Mouse (Mus musculus) intestine, postnatal 0 days (tissue): Measurements from ENCODE around the gene Olfr1373. TPM values are rescaled to one million over a fixed set of nuclear protein-coding genes. Genes with fewer than 3 reads are reported as not detected.
A peak's percentile ranks its signal among the peaks of the same experiment; 100 is the strongest.
"Not testable (repeated sequence)": the region's sequence is repeated elsewhere in the genome, so short reads cannot be mapped to it uniquely, and the experiment has no call there.

Experiments
- ATAC-seq: fragments of 200-750 bp; cut with Nextera tagmentation; 2 replicates; pipeline ENCODE4 v1.8.0; 2017; ENCODE audit warnings: mild to moderate bottlenecking, moderate TSS enrichment, moderate library complexity
- H3K27ac ChIP-seq: fragments of 300-500 bp; sonication (generic); 2 replicates; pipeline ENCODE4 v1.5.1; 2014; ENCODE audit warnings: mild to moderate bottlenecking, low read depth, low read length, moderate library complexity
- H3K27me3 ChIP-seq: fragments of 300-500 bp; sonication (generic); replicated peaks from 2 replicates; pipeline ENCODE4 v1.6.1; 2014; ENCODE audit warnings: low read length, mixed read lengths; ENCODE audit not compliant: control insufficient read depth, insufficient read depth
- H3K36me3 ChIP-seq: fragments of 300-500 bp; sonication (generic); 2 replicates; pipeline ENCODE4 v1.6.1; 2014; ENCODE audit warnings: mild to moderate bottlenecking, moderate library complexity; ENCODE audit not compliant: control insufficient read depth, insufficient read depth
- H3K4me1 ChIP-seq: fragments of 300-500 bp; sonication (generic); replicated peaks from 2 replicates; pipeline ENCODE4 v1.6.1; 2014; ENCODE audit warnings: antibody characterized with exemption, low read length, mixed read lengths; ENCODE audit not compliant: control insufficient read depth, insufficient read depth
- H3K4me2 ChIP-seq: fragments of 300-500 bp; sonication (generic); replicated peaks from 2 replicates; pipeline ENCODE4 v1.6.1; 2014; ENCODE audit warnings: low read depth, mild to moderate bottlenecking, moderate library complexity
- H3K4me3 ChIP-seq: fragments of 300-500 bp; sonication (generic); 2 replicates; pipeline ENCODE4 v1.5.1; 2014; ENCODE audit warnings: low read depth, low read length
- H3K9ac ChIP-seq: fragments of 300-500 bp; sonication (generic); 2 replicates; pipeline ENCODE4 v1.6.1; 2014; ENCODE audit warnings: mild to moderate bottlenecking, low read depth, low read length
- H3K9me3 ChIP-seq: fragments of 300-500 bp; sonication (generic); 2 replicates; pipeline ENCODE4 v1.6.1; 2016; ENCODE audit warnings: mixed run types; ENCODE audit not compliant: control insufficient read depth
- CTCF ChIP-seq: sonication (generic); IDR thresholded peaks from 2 replicates; pipeline ENCODE4 v1.5.1; 2016; ENCODE audit warnings: low read depth, mild to moderate bottlenecking, control low read depth, antibody characterized with exemption, moderate library complexity
- WGBS: fragments of 180-500 bp; shearing (Covaris S2); extraction: QIAGEN DNeasy Blood & Tissue Kit; methylation state at CpG from one replicate; pipeline ENCODE4 v1.1.7; 2014; 5-methylcytosine and 5-hydroxymethylcytosine counted together
- polyA plus RNA-seq: library from polyadenylated mRNA; unstranded; fragments of >200 nt; fragmentation: Nextera tagmentation; extraction: Ambion mirVana; gene quantifications from 2 replicates; pipeline ENCODE4 v1.2.1, GENCODE M21; 2015

Gene Olfr1373
- polyA plus RNA-seq, 1 experiment from 2014 or later: not detected

- not testable (repeated sequence) for H3K4me1 ChIP-seq, H3K9me3 ChIP-seq, ATAC-seq, H3K27ac ChIP-seq, H3K27me3 ChIP-seq, H3K36me3 ChIP-seq, H3K4me3 ChIP-seq, H3K9ac ChIP-seq
- 36% methylated on average over 4 of the region's 4 CpGs for WGBS
- peak; percentile 85 for TF ChIP-seq CTCF
- H3K4me2 ChIP-seq: 0 out of 2 replicates have a peak overlapping the region, but pooled peaks have one; percentile 27
These were observed 1.7 kb downstream of the Olfr1373 start for GRCm38 (mm10) chr11:52143675-52144074.

GRCm38 (mm10) chr11:52130451-52131068, 14.8 kb downstream of the Olfr1373 start:
- Histone ChIP-seq H3K9me3 (0 out of 2 replicates have a peak, but pooled peaks cover 2% of the 10 kb centered on the region), H3K4me2 (no peak overlapping the region), H3K27me3 (no peaks in the 10 kb centered on the region), H3K36me3 (0 out of 2 replicates have a peak, but pooled peaks cover under 1% of the 10 kb centered on the region), H3K27ac (no peak overlapping the region), H3K4me1 (no peaks in the 10 kb centered on the region), H3K4me3 (no peak overlapping the region), H3K9ac (no peak overlapping the region)
- peak; percentile 57 for TF ChIP-seq CTCF
- WGBS: 78% methylated on average over 7 of the region's 7 CpGs
- no peak for ATAC-seq

- no peak overlapping the region for H3K4me2 ChIP-seq
- peaks cover 3% of the 10 kb centered on the region; the same call in 1 of the 2 replicates for H3K36me3 ChIP-seq
- no peaks in the 10 kb centered on the region for H3K4me1 ChIP-seq
- no peak for TF ChIP-seq CTCF
- H3K27me3 ChIP-seq: no peaks in the 10 kb centered on the region
- H3K9me3 ChIP-seq: 0 out of 2 replicates have a peak, but pooled peaks cover 2% of the 10 kb centered on the region
- H3K4me3 ChIP-seq: no peak overlapping the region
- no peak overlapping the region for H3K27ac ChIP-seq
- 76% methylated on average over 10 of the region's 10 CpGs for WGBS
- no peak for ATAC-seq
- no peak overlapping the region for H3K9ac ChIP-seq
These were observed 15.5 kb downstream of the Olfr1373 start for GRCm38 (mm10) chr11:52129621-52130450.

GRCm38 (mm10) chr11:52129171-52129570, 16.2 kb downstream of the Olfr1373 start:
- no peaks in the 10 kb centered on the region for H3K4me1 ChIP-seq
- peaks cover 9% of the 10 kb centered on the region for H3K36me3 ChIP-seq
- H3K27ac ChIP-seq: no peak overlapping the region
- ATAC-seq: 0 out of 2 replicates have a peak, but pooled peaks have one; percentile 11
- H3K27me3 ChIP-seq: no peaks in the 10 kb centered on the region
- H3K4me3 ChIP-seq: no peak overlapping the region
- H3K9me3 ChIP-seq: 0 out of 2 replicates have a peak, but pooled peaks cover under 1% of the 10 kb centered on the region
- H3K9ac ChIP-seq: no peak overlapping the region
- no peak overlapping the region for H3K4me2 ChIP-seq
- peak; percentile 45 for TF ChIP-seq CTCF
- 26% methylated on average over 3 of the region's 3 CpGs for WGBS

GRCm38 (mm10) chr11:52128316-52129061, 16.8 kb downstream of the Olfr1373 start:
- no peak overlapping the region for H3K4me3 ChIP-seq
- H3K4me1 ChIP-seq: no peaks in the 10 kb centered on the region
- no peak overlapping the region for H3K27ac ChIP-seq
- 67% methylated on average over 5 of the region's 5 CpGs for WGBS
- H3K9me3 ChIP-seq: no peaks in the 10 kb centered on the region
- no peak for TF ChIP-seq CTCF
- no peak for ATAC-seq
- H3K36me3 ChIP-seq: peaks cover 15% of the 10 kb centered on the region
- H3K27me3 ChIP-seq: no peaks in the 10 kb centered on the region
- no peak overlapping the region for H3K4me2 ChIP-seq
- no peak overlapping the region for H3K9ac ChIP-seq

- no peak for TF ChIP-seq CTCF
- Histone ChIP-seq H3K36me3 (peaks cover 20% of the 10 kb centered on the region), H3K4me1 (no peaks in the 10 kb centered on the region), H3K4me2 (no peak overlapping the region), H3K9ac (no peak overlapping the region), H3K27ac (no peak overlapping the region), H3K4me3 (no peak overlapping the region), H3K27me3 (no peaks in the 10 kb centered on the region), H3K9me3 (no peaks in the 10 kb centered on the region)
- 67% methylated on average over 5 of the region's 5 CpGs for WGBS
- no peak for ATAC-seq
These were observed 17.6 kb downstream of the Olfr1373 start for GRCm38 (mm10) chr11:52127760-52128159.
